Mouse (Mus musculus): ENCODE data around the gene Pcdh15. TPM values are rescaled to one million over a fixed set of nuclear protein-coding genes. Genes with fewer than 3 reads are reported as not detected.

The Pcdh15 gene
- polyA plus RNA-seq, 1 experiment from 2014 or later: 1.00 TPM

DNA sequence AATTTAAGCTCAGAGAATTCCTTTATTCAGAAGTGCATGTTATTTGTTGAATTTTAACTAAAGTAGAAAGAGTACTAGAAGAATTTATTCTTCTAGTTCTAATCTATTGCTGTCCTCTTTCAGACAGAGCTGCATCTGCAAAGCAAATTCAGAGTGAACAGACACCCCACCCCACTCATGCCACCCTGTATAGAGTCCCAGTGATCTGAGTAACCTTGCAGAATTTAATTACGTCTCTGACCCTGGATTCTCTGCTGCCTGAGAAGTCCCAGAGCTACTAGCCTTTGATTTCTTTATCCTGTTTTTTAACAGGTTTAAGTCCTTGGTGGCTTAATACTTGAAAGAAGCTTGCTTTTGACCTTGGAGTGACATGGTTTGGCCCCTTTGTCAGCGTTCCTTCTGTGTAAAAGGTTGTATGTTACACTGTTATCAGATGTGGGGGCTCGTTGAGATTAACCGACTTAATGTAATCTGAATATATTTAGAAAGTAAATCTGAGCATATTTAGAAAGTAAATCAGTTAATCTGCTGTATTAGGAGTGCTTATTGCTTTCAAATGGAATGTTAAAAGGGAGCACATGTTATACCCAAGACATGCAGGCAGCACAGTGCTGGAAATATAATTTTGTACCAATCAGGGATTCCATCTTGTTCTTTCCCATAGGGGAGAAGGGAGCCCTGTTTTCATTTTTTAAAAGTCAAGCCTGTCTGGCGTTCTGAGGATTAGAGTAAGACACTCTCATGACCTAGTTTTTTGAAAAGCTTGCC is 601.6 kb downstream of the Pcdh15 start:
- WGBS: 70% methylated on average over 5 of the region's 5 CpGs
- Histone ChIP-seq H3K4me1 (no peaks in the 10 kb centered on the region), H3K4me3 (replicated peaks) (no peak overlapping the region), H3K9me3 (replicated peaks) (no peaks in the 10 kb centered on the region), H3K27ac (no peak overlapping the region), H3K27me3 (no peaks in the 10 kb centered on the region), H3K4me2 (no peak overlapping the region), H3K9ac (no peak overlapping the region), H3K36me3 (no peaks in the 10 kb centered on the region)
- no peak for ATAC-seq (replicated peaks; ENCODE audit: low FRiP score)

DNA sequence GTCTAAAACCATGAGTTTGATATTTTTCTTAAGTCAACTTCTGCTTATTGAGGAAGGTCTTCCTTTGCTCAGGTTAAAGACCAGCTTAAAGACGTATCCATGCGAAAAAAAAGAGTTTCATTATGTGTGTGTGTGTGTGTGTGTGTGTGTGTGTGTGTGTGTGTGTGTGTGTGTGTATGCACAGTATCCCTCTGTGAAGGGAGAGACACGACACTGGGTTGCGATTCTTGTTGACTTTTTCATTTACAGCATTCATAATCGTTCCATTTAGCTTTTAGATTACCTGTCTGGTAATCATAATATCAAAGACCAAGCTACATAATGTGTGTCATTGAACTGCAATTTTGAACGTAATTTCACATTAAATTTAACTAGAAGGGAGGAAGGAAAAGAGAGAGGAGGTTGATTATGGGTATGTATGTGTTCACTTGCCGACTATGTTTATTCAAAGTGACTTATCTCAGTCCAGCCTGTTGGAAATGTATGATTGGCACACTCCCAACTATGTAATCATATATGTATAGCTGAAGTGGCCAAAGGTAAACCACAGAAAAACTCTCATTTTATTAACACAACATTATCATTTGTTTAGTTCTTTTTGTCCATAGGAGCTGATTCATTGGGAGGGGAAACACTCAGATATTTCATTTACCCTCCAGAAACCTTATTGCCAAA is 626.6 kb downstream of the Pcdh15 start:
- Histone ChIP-seq H3K27ac (no peak overlapping the region), H3K4me2 (no peak overlapping the region), H3K27me3 (no peaks in the 10 kb centered on the region), H3K9ac (no peak overlapping the region), H3K4me3 (replicated peaks) (no peak overlapping the region), H3K9me3 (replicated peaks) (no peaks in the 10 kb centered on the region), H3K36me3 (no peaks in the 10 kb centered on the region), H3K4me1 (no peaks in the 10 kb centered on the region)
- WGBS: 82% methylated on average over 7 of the region's 7 CpGs
- no peak for ATAC-seq (replicated peaks; ENCODE audit: low FRiP score)

DNA sequence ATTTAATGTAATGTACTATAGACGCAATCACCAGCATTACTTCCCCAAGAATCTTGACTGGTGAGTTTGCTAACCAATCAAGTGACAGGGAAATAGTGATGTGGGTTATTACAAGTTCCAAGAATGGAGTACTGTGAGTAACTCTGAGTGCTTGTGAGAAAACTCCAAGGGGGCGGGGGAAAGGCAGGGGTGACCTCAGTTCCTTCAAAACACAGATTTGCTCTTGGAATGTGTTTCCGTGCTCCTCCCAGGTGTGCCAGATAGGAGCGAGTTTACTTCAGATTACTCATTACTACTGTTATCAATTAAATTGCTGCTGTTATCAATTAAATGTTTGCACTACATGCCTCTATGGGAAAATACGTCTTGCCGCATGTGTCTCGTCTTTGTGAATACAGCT is 634.1 kb downstream of the Pcdh15 start:
- Histone ChIP-seq H3K4me3 (replicated peaks) (no peak overlapping the region), H3K27ac (no peak overlapping the region), H3K9me3 (replicated peaks) (no peaks in the 10 kb centered on the region), H3K9ac (no peak overlapping the region), H3K4me2 (no peak overlapping the region), H3K4me1 (no peaks in the 10 kb centered on the region), H3K36me3 (no peaks in the 10 kb centered on the region), H3K27me3 (no peaks in the 10 kb centered on the region)
- no peak for ATAC-seq (replicated peaks; ENCODE audit: low FRiP score)
- 84% methylated on average over 7 of the region's 7 CpGs for WGBS

DNA sequence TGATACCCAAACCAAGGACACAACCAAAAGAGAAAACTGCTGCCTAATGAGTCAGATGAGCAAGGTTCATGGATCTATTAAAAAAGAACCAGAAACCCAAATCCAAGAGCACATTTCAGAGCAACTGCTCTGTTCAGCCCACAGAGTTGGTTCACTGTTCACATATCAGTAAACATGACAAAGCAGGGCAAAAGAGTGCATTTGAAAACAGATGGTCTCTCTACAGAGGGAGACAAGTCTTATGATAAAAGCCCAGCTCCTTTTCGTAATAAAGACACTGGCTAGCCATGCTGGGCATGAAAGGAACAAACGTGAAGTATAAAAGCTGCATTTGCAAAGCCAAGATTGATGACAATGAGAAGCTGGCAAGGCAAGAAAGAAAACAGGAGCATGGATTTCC is 649.9 kb downstream of the Pcdh15 start:
- Histone ChIP-seq H3K9ac (no peak overlapping the region), H3K27me3 (no peaks in the 10 kb centered on the region), H3K4me3 (replicated peaks) (no peak overlapping the region), H3K9me3 (replicated peaks) (no peaks in the 10 kb centered on the region), H3K27ac (no peak overlapping the region), H3K4me1 (no peaks in the 10 kb centered on the region), H3K4me2 (no peak overlapping the region), H3K36me3 (no peaks in the 10 kb centered on the region)
- WGBS: 62% methylated on average over 2 of the region's 2 CpGs
- ATAC-seq (replicated peaks; ENCODE audit: low FRiP score): no peak

DNA sequence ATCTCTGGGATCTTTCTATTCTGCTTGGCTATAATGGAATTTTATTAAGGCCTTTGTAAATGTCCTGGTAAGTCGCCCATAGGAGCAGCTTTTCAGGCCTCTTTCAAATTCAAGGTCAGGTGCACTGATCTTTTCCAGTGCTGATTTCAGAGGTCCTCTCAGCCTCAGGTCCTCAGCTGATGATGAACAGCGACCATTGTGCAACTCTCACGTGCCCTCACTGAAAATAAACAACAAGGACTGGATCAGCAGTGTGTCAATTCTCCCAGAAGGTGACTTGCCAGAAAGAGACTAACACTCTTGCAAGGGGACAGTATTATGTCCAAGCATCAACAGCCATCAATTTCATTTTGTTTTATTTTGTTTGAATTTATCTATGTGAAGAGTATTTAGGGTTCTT is 654.7 kb downstream of the Pcdh15 start:
- Histone ChIP-seq H3K4me1 (no peaks in the 10 kb centered on the region), H3K9me3 (replicated peaks) (no peaks in the 10 kb centered on the region), H3K27ac (no peak overlapping the region), H3K36me3 (no peaks in the 10 kb centered on the region), H3K9ac (no peak overlapping the region), H3K4me2 (no peak overlapping the region), H3K27me3 (no peaks in the 10 kb centered on the region), H3K4me3 (replicated peaks) (no peak overlapping the region)
- WGBS: 52% methylated on average over 3 of the region's 3 CpGs
- no peak for ATAC-seq (replicated peaks; ENCODE audit: low FRiP score)

DNA sequence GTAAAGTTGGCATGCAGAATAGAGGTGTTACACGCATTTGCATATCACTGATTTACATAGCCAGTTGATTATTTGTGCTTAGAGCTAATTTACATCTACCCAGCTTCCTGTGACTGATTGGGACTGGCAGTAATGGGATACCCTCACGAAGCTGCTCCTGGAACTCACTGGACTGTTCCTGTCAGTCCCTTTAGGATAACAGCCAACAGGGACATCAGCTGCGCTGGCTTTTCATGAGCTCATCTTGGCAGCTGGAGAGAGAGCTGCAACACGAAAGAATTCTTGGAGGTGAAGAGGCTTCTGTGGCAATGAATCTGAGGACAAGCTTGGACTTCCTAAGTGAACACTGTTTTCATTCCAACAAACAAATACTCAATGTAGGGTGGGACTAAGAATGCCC is 683.8 kb downstream of the Pcdh15 start:
- 50% methylated on average over 4 of the region's 4 CpGs for WGBS
- ATAC-seq (replicated peaks; ENCODE audit: low FRiP score): no peak
- Histone ChIP-seq H3K4me3 (replicated peaks) (no peak overlapping the region), H3K36me3 (no peaks in the 10 kb centered on the region), H3K27me3 (no peaks in the 10 kb centered on the region), H3K9me3 (replicated peaks) (no peaks in the 10 kb centered on the region), H3K4me2 (no peak overlapping the region), H3K27ac (no peak overlapping the region), H3K9ac (no peak overlapping the region), H3K4me1 (no peaks in the 10 kb centered on the region)

DNA sequence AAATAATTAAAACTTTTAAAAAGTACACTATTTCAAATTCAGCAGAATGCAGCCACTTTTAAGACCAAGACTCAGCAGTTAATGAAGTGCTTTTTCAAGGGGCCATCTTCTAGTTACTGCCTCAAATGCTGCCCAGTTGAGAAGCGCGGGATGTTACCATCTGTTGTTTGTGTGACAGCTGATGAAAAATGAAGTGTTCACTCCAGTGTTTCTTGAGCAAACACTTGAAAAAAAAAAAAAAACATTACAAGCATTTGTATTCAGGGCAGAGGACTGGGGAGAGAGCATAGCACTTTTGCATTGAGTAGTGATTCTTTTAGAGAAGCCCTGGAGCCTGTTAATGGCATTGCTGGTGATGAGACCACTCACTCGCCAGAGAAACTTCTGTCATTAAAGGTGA is 689.0 kb downstream of the Pcdh15 start:
- Histone ChIP-seq H3K27me3 (no peaks in the 10 kb centered on the region), H3K27ac (no peak overlapping the region), H3K36me3 (no peaks in the 10 kb centered on the region), H3K9ac (no peak overlapping the region), H3K4me1 (no peaks in the 10 kb centered on the region), H3K4me2 (no peak overlapping the region), H3K9me3 (replicated peaks) (no peaks in the 10 kb centered on the region), H3K4me3 (replicated peaks) (no peak overlapping the region)
- 42% methylated on average over 3 of the region's 3 CpGs for WGBS
- no peak for ATAC-seq (replicated peaks; ENCODE audit: low FRiP score)

DNA sequence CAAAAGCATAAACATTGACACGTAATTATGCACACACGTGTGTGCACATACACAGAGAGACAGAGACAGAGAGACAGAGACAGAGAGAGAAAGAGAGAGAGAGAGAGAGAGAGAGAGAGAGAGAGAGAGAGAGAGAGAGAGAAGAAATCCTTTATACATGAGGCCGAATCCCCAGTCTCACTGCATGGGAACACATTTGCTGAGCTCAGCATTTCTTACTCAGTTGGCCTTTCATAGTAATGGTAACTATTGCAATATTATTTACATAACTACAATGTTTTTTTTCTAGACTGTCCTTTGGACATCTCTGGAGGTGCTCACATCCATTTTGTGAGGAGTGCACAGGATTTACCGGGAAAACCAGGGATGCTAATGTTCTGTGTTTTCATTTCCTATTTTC is 705.9 kb downstream of the Pcdh15 start:
- Histone ChIP-seq H3K27me3 (no peaks in the 10 kb centered on the region), H3K4me1 (no peaks in the 10 kb centered on the region), H3K27ac (no peak overlapping the region), H3K4me3 (replicated peaks) (no peak overlapping the region), H3K9me3 (replicated peaks) (no peaks in the 10 kb centered on the region), H3K4me2 (no peak overlapping the region), H3K36me3 (no peaks in the 10 kb centered on the region), H3K9ac (no peak overlapping the region)
- WGBS: 94% methylated on average over 4 of the region's 4 CpGs
- ATAC-seq (replicated peaks; ENCODE audit: low FRiP score): no peak

DNA sequence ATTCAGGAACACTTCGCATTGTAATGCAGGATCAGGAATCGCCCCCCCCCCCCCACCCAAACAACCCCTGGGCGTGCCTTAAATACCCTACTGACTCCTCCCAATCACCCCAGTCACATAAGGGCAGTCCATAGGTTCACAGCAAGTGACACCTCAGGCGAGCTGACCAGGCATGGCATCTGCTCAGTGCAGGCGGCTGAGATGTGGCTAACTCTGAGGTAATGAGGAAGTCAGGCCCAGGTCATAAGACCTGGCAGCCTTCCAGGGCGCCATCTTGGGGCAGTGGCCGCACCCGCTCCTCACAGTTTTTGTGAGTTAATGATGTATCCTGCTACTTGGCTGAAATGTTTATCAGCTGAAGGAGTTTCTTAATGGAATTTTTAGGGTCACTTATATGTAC is 713.2 kb downstream of the Pcdh15 start:
- Histone ChIP-seq H3K4me2 (no peak overlapping the region), H3K9ac (no peak overlapping the region), H3K4me1 (no peaks in the 10 kb centered on the region), H3K9me3 (replicated peaks) (no peaks in the 10 kb centered on the region), H3K27ac (no peak overlapping the region), H3K36me3 (no peaks in the 10 kb centered on the region), H3K27me3 (no peaks in the 10 kb centered on the region), H3K4me3 (replicated peaks) (no peak overlapping the region)
- WGBS: 76% methylated on average over 8 of the region's 8 CpGs
- ATAC-seq (replicated peaks; ENCODE audit: low FRiP score): no peak

DNA sequence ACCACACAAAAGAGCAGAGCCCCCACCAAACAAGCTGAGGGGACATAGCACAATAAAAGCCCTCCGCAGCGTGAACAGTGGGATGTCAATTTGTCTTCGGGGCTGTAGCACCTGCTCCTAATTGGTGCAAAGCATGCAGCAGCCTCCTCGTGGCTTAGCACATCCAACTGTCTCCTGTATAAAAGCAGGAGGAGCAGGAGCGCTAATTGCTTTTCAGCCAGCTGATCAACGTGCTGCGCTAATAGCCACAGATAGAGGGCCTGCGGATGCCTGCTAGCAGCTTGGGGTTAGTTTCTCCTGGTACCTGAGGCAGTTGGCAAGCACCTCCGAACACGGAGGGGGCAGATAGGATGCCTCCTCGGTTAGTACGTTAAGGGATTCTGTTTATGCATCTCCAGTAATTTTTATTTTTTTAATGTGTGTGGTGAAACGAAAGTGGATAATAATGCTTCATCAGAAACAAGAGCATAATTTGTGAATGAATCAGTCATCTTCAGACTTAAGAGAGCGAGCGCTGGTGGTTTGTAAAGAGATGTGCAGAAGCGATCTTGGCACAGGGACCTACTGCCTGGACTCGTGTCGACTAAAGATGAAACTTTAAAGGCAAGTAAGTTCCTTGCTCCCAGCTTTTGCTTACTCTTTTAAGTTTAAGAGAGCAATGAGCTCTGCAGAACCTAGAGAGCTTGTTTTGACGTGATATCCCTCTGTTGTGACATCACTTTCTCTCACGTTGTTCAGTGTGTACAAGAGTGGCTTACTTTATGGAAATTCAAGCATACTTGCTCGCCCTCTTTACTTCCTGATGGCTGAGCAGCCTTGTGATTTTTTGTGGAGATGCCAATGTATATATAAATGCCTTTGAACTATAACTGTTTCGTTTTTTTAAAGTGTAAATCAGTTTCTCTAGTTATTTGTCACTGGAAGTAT is 722.8 kb downstream of the Pcdh15 start:
- no peak overlapping the region for H3K27ac ChIP-seq
- H3K4me1 ChIP-seq: peaks cover 2% of the 10 kb centered on the region; the same call in 1 of the 2 replicates
- H3K4me3 ChIP-seq (replicated peaks): no peak overlapping the region
- 36% methylated on average over 22 of the region's 22 CpGs for WGBS
- H3K4me2 ChIP-seq: peak overlapping the region; percentile 27; the same call in 1 of the 2 replicates
- peaks cover 7% of the 10 kb centered on the region; the same call in 1 of the 2 replicates for H3K27me3 ChIP-seq
- H3K9me3 ChIP-seq (replicated peaks): no peaks in the 10 kb centered on the region
- H3K36me3 ChIP-seq: no peaks in the 10 kb centered on the region
- ATAC-seq (replicated peaks; ENCODE audit: low FRiP score): no peak
- H3K9ac ChIP-seq: no peak overlapping the region

DNA sequence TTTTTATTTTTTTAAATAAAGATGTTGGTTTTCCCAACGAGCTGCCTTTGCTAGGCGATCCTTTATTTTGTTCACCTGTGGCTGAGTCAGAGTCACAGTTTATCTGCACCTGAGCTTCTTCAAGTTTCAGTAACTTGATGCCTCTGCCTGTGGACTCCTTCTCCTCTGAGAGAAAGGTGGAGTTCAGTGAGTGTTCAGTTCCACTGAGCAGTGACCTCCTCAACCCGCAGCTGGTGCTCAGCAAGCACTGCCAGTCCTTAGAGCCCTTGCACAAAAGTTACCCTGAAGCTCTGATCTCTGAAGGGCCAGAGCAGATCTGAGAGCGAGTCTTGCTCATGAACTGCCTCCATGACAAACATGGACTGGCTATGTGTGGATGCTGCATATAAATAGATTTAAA is 724.1 kb downstream of the Pcdh15 start:
- ATAC-seq (replicated peaks; ENCODE audit: low FRiP score): peak; percentile 76
- H3K4me3 ChIP-seq (replicated peaks): no peak overlapping the region
- H3K27me3 ChIP-seq: peaks cover 7% of the 10 kb centered on the region; the same call in 1 of the 2 replicates
- no peak overlapping the region for H3K4me2 ChIP-seq
- no peak overlapping the region for H3K9ac ChIP-seq
- no peaks in the 10 kb centered on the region for H3K36me3 ChIP-seq
- H3K27ac ChIP-seq: no peak overlapping the region
- H3K9me3 ChIP-seq (replicated peaks): no peaks in the 10 kb centered on the region
- peaks cover 2% of the 10 kb centered on the region; the same call in 1 of the 2 replicates for H3K4me1 ChIP-seq
- WGBS: 52% methylated on average over 4 of the region's 4 CpGs

DNA sequence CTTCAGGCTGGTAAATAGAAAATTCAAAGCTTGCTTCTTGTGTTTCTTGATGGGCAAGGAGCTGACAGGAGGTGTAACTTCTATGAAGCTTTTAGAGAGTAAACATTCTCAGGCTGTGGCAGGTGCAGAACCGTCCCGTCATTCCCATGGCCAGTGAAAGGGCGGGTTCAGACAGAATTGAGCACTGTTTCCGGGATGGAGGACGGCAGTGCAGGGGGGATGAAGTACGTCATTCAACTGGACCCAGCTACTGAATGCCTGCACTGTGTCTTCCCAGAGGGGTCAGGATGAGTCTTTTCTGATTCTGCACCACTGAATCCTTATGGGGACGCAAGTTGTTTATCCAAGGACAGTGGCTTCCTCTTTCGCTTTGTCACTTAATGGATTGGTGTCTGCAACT is 727.2 kb downstream of the Pcdh15 start:
- no peaks in the 10 kb centered on the region for H3K36me3 ChIP-seq
- H3K27ac ChIP-seq: no peak overlapping the region
- H3K4me3 ChIP-seq (replicated peaks): no peak overlapping the region
- H3K9ac ChIP-seq: no peak overlapping the region
- peaks cover 5% of the 10 kb centered on the region; the same call in 1 of the 2 replicates for H3K27me3 ChIP-seq
- no peaks in the 10 kb centered on the region for H3K9me3 ChIP-seq (replicated peaks)
- H3K4me1 ChIP-seq: peaks cover 2% of the 10 kb centered on the region; the same call in 1 of the 2 replicates
- no peak for ATAC-seq (replicated peaks; ENCODE audit: low FRiP score)
- no peak overlapping the region for H3K4me2 ChIP-seq
- WGBS: 61% methylated on average over 8 of the region's 8 CpGs
